Mouse (Mus musculus) frontal cortex, postnatal 14 days (tissue): ENCODE data around the gene Axin2.

Source experiments
- DNase-seq, 2 experiments: peaks; one replicate each; pipeline ENCODE4 v3.0.0; 2022; ENCODE audit warnings: low spot score in 2 of 2

Gene Axin2

DNA sequence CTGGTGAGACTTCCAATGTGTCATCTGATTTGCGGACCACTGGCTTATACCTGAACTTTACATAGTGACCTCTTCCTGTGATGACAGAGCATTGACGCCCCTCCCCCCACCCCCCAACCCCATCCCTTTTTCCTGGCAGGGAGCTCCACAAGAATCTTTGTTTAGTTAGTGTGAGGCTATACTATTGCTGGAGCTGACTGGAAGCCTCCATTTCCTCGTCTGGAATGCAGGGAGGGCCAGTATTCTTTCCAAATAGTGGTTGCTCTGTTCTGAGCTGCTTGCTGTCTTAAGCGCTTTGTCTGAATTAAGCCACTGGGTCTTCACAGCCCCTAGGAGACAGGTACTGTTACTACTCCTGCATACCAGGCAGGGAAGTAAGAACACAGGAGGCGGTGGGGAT is 53.7 kb downstream of the Axin2 start:
- DNase-seq = no peak

GRCm38 (mm10) chr11:108975583-108975982 is 55.4 kb downstream of the Axin2 start:
- DNase-seq = no peak

DNA sequence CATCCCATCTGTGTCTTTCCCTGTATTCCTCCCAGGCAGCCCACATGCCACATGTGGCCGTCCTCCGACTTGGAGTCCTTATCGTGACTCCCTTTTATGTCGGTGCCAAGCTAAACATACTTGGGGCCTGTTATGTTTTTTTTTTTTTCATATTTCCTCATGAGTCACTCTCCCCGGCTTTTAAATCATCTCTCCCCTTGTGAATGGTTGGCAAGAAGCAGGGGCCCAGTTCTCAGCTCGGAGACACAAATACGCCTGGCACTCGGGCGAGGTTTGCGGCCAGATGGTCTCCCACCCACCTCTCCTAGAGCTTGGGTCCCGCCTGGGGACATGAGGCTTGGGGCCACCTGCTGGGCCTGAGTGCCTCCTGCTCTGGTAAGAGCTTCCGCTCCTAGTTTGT is 60.4 kb downstream of the Axin2 start:
- DNase-seq = peak in 1 of 2 experiments; percentile 56

- no peak for DNase-seq
Observed at GRCm38 (mm10) chr11:108981012-108981411, 60.9 kb downstream of the Axin2 start.

DNA sequence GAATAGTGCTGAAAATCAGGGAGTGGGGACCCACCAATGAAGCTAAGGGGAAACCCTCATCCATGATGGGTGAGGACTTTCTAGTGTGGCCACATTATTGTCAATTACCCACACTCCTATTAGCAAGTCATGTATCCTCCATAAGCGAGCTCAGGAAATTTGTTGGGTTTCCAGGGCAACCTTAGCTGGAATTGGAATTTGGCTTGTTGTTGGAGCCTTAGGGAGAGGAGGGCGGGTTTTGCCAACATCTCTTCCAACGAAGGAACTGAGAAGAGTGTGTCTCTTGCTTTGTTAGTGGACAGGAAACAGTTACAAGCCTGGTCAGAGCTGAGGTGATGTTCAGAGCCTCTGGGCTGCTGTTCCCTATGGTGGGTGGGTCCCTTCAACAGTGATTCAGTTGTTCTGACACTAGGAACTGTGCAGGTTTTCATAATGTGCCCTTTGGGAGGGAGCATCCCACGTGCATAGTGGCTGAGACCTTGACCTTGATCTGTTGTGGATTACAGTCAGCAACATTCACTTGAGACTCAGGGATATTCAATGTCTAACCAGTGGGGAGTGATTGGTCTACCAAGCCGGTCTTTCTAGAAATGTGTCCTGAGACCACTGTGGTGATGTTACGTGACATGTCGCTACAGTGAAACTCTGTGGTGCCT is 63.4 kb downstream of the Axin2 start:
- DNase-seq = no peak

GRCm38 (mm10) chr11:108984711-108985419 is 64.7 kb downstream of the Axin2 start:
- no peak for DNase-seq

DNA sequence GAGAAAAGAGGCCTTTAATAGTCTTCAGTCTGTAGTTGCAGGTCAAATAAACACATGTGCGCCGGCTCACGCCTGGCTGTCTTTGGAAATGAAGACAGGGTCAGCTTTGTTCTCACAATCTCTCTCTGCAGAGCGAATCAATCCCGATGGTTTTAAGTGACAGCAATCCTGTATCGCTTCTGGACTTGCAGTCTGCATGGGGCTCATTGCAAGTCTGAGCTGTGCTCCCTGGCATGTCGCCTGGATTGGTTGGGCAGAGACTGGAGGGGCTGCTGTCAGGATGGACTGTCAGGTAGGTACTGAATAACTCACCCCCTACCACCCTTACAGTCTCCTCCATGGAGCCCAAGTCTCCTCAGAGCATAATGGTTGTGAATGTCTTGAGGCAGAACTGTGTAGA is 65.7 kb downstream of the Axin2 start:
- no peak for DNase-seq

- no peak for DNase-seq
Observed at GRCm38 (mm10) chr11:108987226-108987625, 67.1 kb downstream of the Axin2 start.

DNA sequence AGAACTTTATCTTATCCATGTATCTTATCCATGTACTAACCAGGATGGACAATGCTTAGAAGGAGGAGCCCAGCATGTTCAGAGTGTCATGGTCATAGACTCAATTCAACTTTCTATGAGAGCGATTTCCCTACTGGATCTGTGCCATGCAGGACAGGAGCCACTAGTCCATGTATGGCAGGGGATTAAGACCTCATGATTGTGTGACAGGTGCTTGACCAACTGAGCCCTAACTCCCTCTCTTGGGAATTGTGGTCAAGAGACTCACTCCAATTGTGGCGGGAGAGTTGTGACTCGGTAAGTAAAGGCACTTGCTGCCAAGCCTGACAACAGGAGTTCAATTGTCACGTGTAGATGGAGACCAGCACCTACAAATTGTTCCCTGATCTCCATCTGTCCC is 67.6 kb downstream of the Axin2 start:
- DNase-seq = no peak

DNA sequence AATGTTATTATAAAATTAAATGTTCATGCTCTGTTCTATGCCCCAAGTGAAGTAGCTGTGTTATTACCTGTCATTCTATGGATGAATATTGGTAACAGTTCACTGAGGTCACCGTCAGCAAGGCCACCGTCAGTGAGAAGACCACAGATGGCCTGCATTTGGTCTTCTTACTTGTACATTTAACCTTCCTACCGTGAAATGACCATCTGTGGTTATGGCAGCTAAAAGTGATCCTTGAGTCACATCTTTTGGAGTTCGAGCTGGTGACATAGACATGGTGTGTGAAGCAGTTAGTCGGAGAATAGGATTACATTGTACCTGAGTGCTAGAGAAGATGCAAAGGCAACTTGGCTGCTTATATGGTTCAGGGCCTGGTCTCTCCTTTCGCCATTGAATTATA is 68.1 kb downstream of the Axin2 start:
- no peak for DNase-seq

DNA sequence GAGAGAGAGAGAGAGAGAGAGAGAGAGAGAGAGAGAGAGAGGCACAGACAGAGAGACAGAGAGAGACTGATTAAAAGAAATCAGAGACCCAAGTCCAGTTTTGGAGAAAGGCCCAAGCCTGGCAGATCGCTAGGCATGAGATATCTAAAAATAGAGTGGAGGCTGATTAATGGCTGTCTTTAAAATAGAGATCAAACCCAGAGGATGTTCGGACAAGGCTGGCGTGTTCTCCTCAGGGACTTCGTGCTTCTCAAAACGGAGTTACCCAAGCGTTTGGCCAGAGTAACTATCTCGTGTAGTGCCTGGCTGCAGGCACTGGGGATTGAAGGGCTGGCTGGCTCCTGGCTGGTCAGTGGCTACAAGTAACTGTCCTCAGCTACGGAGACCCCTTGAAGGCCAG is 69.8 kb downstream of the Axin2 start:
- DNase-seq = no peak

GRCm38 (mm10) chr11:108993414-108993813 is 73.3 kb downstream of the Axin2 start:
- no peak for DNase-seq

GRCm38 (mm10) chr11:108995196-108995989 is 75.2 kb downstream of the Axin2 start:
- no peak for DNase-seq

DNA sequence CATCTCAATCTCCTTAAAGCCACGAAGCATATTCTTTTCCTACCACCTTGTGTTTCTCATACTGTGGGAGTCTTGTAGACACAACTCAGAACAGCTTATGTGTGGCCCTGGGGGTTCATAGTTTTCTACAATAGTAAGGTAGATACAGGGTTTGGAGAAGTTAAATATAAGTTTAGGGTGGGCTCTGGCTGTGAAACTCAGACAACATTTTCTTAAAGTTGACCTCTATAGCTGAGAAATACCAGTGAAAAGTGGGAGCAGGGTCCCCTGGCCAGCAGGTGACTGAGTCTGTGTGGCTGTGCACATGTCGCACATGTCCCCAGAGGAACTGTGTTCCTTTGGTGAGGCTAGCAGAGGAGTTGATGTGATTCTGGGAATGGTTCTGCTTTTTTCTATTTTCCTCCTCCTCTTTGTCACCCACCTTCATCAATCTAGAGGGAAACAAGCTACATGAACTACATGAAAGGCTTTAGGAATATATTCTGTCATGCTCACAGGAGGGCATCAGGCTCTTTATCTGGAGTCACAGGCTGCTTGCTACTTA is 75.9 kb downstream of the Axin2 start:
- no peak for DNase-seq

- no peak for DNase-seq
Observed at GRCm38 (mm10) chr11:108997816-108998215, 77.7 kb downstream of the Axin2 start.
